Mouse (Mus musculus) 3T3-L1 (cell line): ENCODE measurements at regions not wholly inside any gene's neighbourhood (a gene's known extent, or its start where the extent isn't known, plus 50 kb on each side); places are given as distances from the start of the nearest gene placed in this dataset.

Experiments
- DNase-seq: peaks from one replicate; pipeline ENCODE4 v3.0.0-alpha.2; 2015; ENCODE audit warnings: low read depth, low spot score

DNA sequence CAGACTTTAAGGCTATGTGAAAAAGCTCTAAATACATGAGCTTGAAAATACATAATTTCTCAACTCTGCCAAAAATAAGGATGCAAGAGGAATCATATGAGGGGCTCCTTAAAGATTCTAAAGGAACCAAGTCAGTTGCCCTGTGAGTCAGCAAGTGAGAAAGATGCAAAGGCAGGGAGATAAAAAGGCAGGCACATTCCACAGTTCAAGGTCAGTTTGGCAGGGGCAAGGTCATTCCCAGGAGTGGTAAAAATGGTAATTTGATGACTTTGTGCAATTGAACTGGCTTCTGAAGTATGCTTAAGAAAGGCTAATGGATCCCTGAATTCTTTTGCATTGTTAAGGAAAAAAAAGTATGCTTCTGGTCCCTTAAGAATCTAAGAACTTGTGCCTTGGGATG is 131.5 kb downstream of the Zfp951 start:
- DNase-seq, result no peak

DNA sequence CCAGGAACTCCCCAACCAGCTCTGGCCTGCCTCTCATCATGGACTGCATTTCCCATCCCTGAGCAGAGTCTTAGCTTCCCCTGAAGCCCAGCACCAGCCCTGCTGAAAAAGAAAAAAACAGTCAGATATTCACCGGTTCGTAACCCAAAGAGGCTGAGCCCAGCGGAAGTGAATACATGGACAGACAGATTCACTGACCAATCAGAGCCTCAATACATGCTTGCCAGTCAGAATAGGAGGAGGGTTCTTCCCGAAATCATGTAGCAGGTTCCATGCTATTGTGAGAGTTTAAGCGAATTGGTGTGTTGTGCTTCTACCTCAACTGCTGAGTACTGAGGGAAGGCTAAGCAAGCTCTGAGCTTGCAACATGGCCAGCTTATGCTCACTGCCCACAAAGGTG is 137.3 kb downstream of the Zfp951 start:
- no peak for DNase-seq

DNA sequence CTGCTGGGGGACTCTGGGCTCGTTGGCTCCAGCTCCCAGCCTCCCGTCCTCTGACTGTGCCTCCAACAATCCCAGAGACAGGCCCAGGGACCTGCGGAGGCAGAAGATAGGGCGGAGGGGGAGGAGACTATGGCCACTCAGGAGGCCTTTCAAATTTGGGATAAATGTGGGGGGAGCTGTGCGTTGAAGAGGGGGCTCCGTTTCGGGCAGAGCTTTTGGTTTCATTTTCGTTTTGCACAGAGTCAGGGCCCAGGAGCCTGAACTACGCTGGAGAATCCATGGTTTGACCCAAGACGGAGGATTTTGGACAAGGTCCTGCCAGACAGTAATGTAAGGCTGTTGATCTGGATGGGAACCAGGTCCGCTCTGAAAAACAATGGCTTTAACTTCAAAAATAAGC is 142.9 kb downstream of the Zfp951 start:
- peak; percentile 2 for DNase-seq
